Mouse (Mus musculus): ENCODE results near the gene Gcnt1. TPM values are rescaled to one million over a fixed set of nuclear protein-coding genes. Genes with fewer than 3 reads are reported as not detected.
A peak's percentile ranks its signal among the peaks of the same experiment; 100 is the strongest.

Gcnt1 gene
- polyA plus RNA-seq, 1 experiment from 2014 or later = 1.5 TPM

GRCm38 (mm10) chr19:17393841-17394591 is 21.4 kb upstream of the Gcnt1 start, which contains the start of gene Rfk:
Gene Rfk (plus strand): TSS chr19:17394043.
- no peaks in the 10 kb centered on the region for H3K9me3 ChIP-seq (ENCODE audit: control insufficient read depth, low read length)
- ATAC-seq (ENCODE audit: low FRiP score, low TSS enrichment) (peak; percentile 97), DNase-seq (ENCODE audit: low spot score) (peak; percentile 98)
- peak within 1 kb of the TSS; percentile 77 for H3K4me2 ChIP-seq (replicated peaks; ENCODE audit: low read depth)
- H3K9ac ChIP-seq (ENCODE audit: low read length) = peak within 1 kb of the TSS; percentile 89
- H3K36me3 ChIP-seq (ENCODE audit: control insufficient read depth, insufficient read depth, low read length) = no peaks in the 10 kb centered on the region; the same call in 1 of the 2 replicates
- under 1% methylated on average over 67 of the region's 83 CpGs for WGBS
- H3K4me1 ChIP-seq (replicated peaks; ENCODE audit: control insufficient read depth, insufficient read depth) = 0 out of 2 replicates have a peak, but pooled peaks cover 2% of the 10 kb centered on the region
- H3K4me3 ChIP-seq (ENCODE audit: low read depth, low read length) = peak within 1 kb of the TSS; percentile 87
- H3K27me3 ChIP-seq (ENCODE audit: control insufficient read depth, insufficient read depth, low read length) = no peaks in the 10 kb centered on the region
- no peak for TF ChIP-seq CTCF (IDR thresholded peaks at IDR 0.05; ENCODE audit: low read depth)
- no peak for TF ChIP-seq EP300 (optimal IDR thresholded peaks at IDR 0.05)
- H3K27ac ChIP-seq (replicated peaks) = peak within 1 kb of the TSS; percentile 91

GRCm38 (mm10) chr19:17392866-17393265 is 20.2 kb upstream of the Gcnt1 start:
- no peaks in the 10 kb centered on the region for H3K27me3 ChIP-seq (ENCODE audit: control insufficient read depth, insufficient read depth, low read length)
- DNase-seq (ENCODE audit: low spot score) = peak; percentile 23
- WGBS = 6% methylated on average over 3 of the region's 3 CpGs
- TF ChIP-seq CTCF (IDR thresholded peaks at IDR 0.05; ENCODE audit: low read depth) (no peak), EP300 (optimal IDR thresholded peaks at IDR 0.05) (no peak)
- no peak overlapping the region for H3K4me3 ChIP-seq (ENCODE audit: low read depth, low read length)
- no peaks in the 10 kb centered on the region for H3K9me3 ChIP-seq (ENCODE audit: control insufficient read depth, low read length)
- H3K36me3 ChIP-seq (ENCODE audit: control insufficient read depth, insufficient read depth, low read length) = no peaks in the 10 kb centered on the region
- ATAC-seq (ENCODE audit: low FRiP score, low TSS enrichment) = no peak
- peak overlapping the region; percentile 77 for H3K4me2 ChIP-seq (replicated peaks; ENCODE audit: low read depth)
- 0 out of 2 replicates have a peak, but pooled peaks cover 2% of the 10 kb centered on the region for H3K4me1 ChIP-seq (replicated peaks; ENCODE audit: control insufficient read depth, insufficient read depth)
- no peak overlapping the region for H3K9ac ChIP-seq (ENCODE audit: low read length)
- H3K27ac ChIP-seq (replicated peaks) = no peak overlapping the region

GRCm38 (mm10) chr19:17388404-17388803 is 15.8 kb upstream of the Gcnt1 start:
- Histone ChIP-seq H3K9ac (ENCODE audit: low read length) (no peak overlapping the region), H3K27me3 (ENCODE audit: control insufficient read depth, insufficient read depth, low read length) (no peaks in the 10 kb centered on the region), H3K27ac (replicated peaks) (no peak overlapping the region), H3K4me3 (ENCODE audit: low read depth, low read length) (no peak overlapping the region), H3K9me3 (ENCODE audit: control insufficient read depth, low read length) (no peaks in the 10 kb centered on the region), H3K36me3 (ENCODE audit: control insufficient read depth, insufficient read depth, low read length) (no peaks in the 10 kb centered on the region), H3K4me2 (replicated peaks; ENCODE audit: low read depth) (no peak overlapping the region), H3K4me1 (replicated peaks; ENCODE audit: control insufficient read depth, insufficient read depth) (0 out of 2 replicates have a peak, but pooled peaks cover 2% of the 10 kb centered on the region)
- 1% methylated on average over 2 of the region's 2 CpGs for WGBS
- TF ChIP-seq CTCF (IDR thresholded peaks at IDR 0.05; ENCODE audit: low read depth) (peak; percentile 81), EP300 (optimal IDR thresholded peaks at IDR 0.05) (no peak)
- no peak for DNase-seq (ENCODE audit: low spot score)
- no peak for ATAC-seq (ENCODE audit: low FRiP score, low TSS enrichment)

GRCm38 (mm10) chr19:17386424-17386823 is 13.8 kb upstream of the Gcnt1 start:
- Histone ChIP-seq H3K4me1 (replicated peaks; ENCODE audit: control insufficient read depth, insufficient read depth) (no peaks in the 10 kb centered on the region), H3K36me3 (ENCODE audit: control insufficient read depth, insufficient read depth, low read length) (no peaks in the 10 kb centered on the region), H3K27me3 (ENCODE audit: control insufficient read depth, insufficient read depth, low read length) (no peaks in the 10 kb centered on the region), H3K9me3 (ENCODE audit: control insufficient read depth, low read length) (no peaks in the 10 kb centered on the region), H3K9ac (ENCODE audit: low read length) (no peak overlapping the region), H3K27ac (replicated peaks) (no peak overlapping the region), H3K4me2 (replicated peaks; ENCODE audit: low read depth) (no peak overlapping the region), H3K4me3 (ENCODE audit: low read depth, low read length) (no peak overlapping the region)
- WGBS = 80% methylated on average over 6 of the region's 6 CpGs
- DNase-seq (ENCODE audit: low spot score) (no peak), ATAC-seq (ENCODE audit: low FRiP score, low TSS enrichment) (no peak)
- TF ChIP-seq CTCF (IDR thresholded peaks at IDR 0.05; ENCODE audit: low read depth) (no peak), EP300 (optimal IDR thresholded peaks at IDR 0.05) (no peak)

- no peaks in the 10 kb centered on the region for H3K36me3 ChIP-seq (ENCODE audit: control insufficient read depth, insufficient read depth, low read length)
- no peak overlapping the region for H3K4me3 ChIP-seq (ENCODE audit: low read depth, low read length)
- H3K4me1 ChIP-seq (replicated peaks; ENCODE audit: control insufficient read depth, insufficient read depth) = no peaks in the 10 kb centered on the region
- H3K4me2 ChIP-seq (replicated peaks; ENCODE audit: low read depth) = no peak overlapping the region
- H3K9ac ChIP-seq (ENCODE audit: low read length) = no peak overlapping the region
- no peak for ATAC-seq (ENCODE audit: low FRiP score, low TSS enrichment)
- no peak for DNase-seq (ENCODE audit: low spot score)
- 36% methylated on average over 1 of the region's 1 CpGs for WGBS
- TF ChIP-seq EP300 (optimal IDR thresholded peaks at IDR 0.05) (no peak), CTCF (IDR thresholded peaks at IDR 0.05; ENCODE audit: low read depth) (no peak)
- no peaks in the 10 kb centered on the region for H3K9me3 ChIP-seq (ENCODE audit: control insufficient read depth, low read length)
- no peak overlapping the region for H3K27ac ChIP-seq (replicated peaks)
- no peaks in the 10 kb centered on the region for H3K27me3 ChIP-seq (ENCODE audit: control insufficient read depth, insufficient read depth, low read length)
These were observed 12.8 kb upstream of the Gcnt1 start for GRCm38 (mm10) chr19:17385426-17385825.

GRCm38 (mm10) chr19:17385022-17385421 is 12.4 kb upstream of the Gcnt1 start:
- whole genome bisulfite sequencing = 90% methylated on average over 4 of the region's 4 CpGs
- H3K4me1 ChIP-seq (replicated peaks; ENCODE audit: control insufficient read depth, insufficient read depth) = no peaks in the 10 kb centered on the region
- no peaks in the 10 kb centered on the region for H3K9me3 ChIP-seq (ENCODE audit: control insufficient read depth, low read length)
- TF ChIP-seq CTCF (IDR thresholded peaks at IDR 0.05; ENCODE audit: low read depth) (no peak), EP300 (optimal IDR thresholded peaks at IDR 0.05) (no peak)
- no peak for DNase-seq (ENCODE audit: low spot score)
- H3K4me3 ChIP-seq (ENCODE audit: low read depth, low read length) = no peak overlapping the region
- no peak for ATAC-seq (ENCODE audit: low FRiP score, low TSS enrichment)
- no peak overlapping the region for H3K27ac ChIP-seq (replicated peaks)
- H3K36me3 ChIP-seq (ENCODE audit: control insufficient read depth, insufficient read depth, low read length) = no peaks in the 10 kb centered on the region
- no peaks in the 10 kb centered on the region for H3K27me3 ChIP-seq (ENCODE audit: control insufficient read depth, insufficient read depth, low read length)
- H3K9ac ChIP-seq (ENCODE audit: low read length) = no peak overlapping the region
- H3K4me2 ChIP-seq (replicated peaks; ENCODE audit: low read depth) = no peak overlapping the region

Data from stomach, postnatal 0 days (tissue).